Mouse (Mus musculus) ES-Bruce4 (cell line): ENCODE results near the gene Fam19a5.

ENCODE experiments used
- CTCF ChIP-seq: IDR thresholded peaks from one replicate; pipeline ENCODE4 v1.8.1; 2011; ENCODE audit warnings: low read depth, low read length
- EP300 ChIP-seq: IDR thresholded peaks from 2 replicates; pipeline ENCODE4 v1.6.1; 2011; ENCODE audit warnings: low read depth, low read length; ENCODE audit not compliant: insufficient read depth
- POLR2A ChIP-seq: IDR thresholded peaks from one replicate; pipeline ENCODE4 v1.8.1; 2011; ENCODE audit warnings: low read length; ENCODE audit not compliant: insufficient read depth

DNA sequence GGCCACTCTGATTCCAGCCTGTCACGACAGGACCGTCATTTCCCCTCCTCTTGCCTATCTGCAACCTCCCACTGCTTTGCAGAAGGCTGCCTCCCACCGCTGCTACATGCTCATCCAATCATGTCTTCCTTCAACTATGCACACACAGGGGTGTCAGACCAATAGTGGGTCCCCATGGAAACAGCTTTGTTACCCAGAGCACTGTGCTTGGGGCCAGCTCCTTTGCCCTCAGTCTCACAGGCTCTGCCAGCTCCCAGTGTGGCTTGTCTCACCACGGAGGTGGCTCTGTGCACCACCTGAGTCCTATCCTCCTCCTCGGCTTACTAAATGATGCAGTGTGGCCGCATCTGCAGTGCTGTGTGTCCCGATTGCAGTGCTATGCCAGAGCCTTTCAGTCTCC is 123.3 kb downstream of the Fam19a5 start:
- TF ChIP-seq CTCF: no peak
- no peak for TF ChIP-seq EP300
- no peak for TF ChIP-seq POLR2A
